Mouse (Mus musculus) liver, adult 2 months (tissue): Measurements from ENCODE around the gene Cmip.

ENCODE experiments used
- CTCF ChIP-seq: fragments of 200-500 bp; IDR thresholded peaks from 2 replicates; pipeline ENCODE4 v1.5.1; 2011; ENCODE audit warnings: low read depth, low read length, control low read depth
- POLR2A ChIP-seq: fragments of 200-500 bp; IDR thresholded peaks from 2 replicates; pipeline ENCODE4 v1.6.1; 2011; ENCODE audit warnings: low read length, control low read depth; ENCODE audit not compliant: insufficient read depth; ENCODE audit errors: extremely low read depth

DNA sequence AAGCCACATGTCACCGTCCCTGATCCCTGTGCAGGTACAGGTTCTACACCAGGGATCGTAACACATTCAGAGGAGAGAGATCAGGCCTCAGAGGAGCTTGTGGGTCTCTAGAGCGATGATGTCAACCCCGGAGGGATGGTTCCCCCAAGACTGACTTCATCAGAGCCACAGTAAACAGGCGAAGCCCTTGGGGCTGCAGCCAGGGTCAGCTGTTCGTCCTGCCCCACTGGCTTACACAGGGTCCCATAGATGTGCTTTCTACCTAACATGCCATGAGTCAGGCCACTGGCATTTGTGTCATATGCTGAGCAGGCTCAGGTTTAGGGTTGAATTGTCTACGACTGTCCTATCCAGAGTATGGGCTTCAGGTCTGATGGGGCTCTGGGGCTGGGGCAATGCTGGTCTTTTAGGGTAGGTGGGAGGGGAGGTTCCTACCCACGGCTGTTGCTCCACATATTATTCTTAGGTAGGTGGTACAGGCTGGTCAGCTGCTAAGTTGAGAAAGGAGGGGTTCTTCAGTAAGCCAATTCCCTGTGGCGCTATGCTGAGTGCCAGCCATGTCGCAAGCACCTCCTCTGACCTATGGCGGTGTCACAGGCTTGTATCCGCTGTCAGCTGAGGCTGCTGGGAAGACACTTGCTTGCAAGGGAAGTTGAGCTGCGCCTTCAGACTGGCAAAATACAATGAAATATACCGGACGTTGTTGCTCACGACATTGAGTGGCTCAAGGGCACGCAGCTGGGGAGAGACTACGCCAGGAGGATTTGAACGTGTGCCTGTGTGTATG is 107.7 kb downstream of the Cmip start:
- TF ChIP-seq CTCF (no peak), POLR2A (no peak)
